Mouse (Mus musculus) heart, adult 18-20 months (tissue): ENCODE results near the gene Nfkbib. TPM values are rescaled to one million over a fixed set of nuclear protein-coding genes. Genes with fewer than 3 reads are reported as not detected.

Experiments
- DNase-seq, 2 experiments: peaks; one replicate each; pipeline ENCODE4 v3.0.0; 2021 to 2022; ENCODE audit warnings: mixed read lengths in 1 of 2
- total RNA-seq, 2 experiments: library from RNA; stranded (reverse); gene quantifications; 2 replicates each; pipeline ENCODE4 v1.2.3; 2021

The Nfkbib gene
- total RNA-seq, 2 experiments from 2014 or later = 25.8 to 26.8 TPM

GRCm38 (mm10) chr7:28801451-28801850, 34.1 kb upstream of the Nfkbib start:
- DNase-seq = no peak

DNA sequence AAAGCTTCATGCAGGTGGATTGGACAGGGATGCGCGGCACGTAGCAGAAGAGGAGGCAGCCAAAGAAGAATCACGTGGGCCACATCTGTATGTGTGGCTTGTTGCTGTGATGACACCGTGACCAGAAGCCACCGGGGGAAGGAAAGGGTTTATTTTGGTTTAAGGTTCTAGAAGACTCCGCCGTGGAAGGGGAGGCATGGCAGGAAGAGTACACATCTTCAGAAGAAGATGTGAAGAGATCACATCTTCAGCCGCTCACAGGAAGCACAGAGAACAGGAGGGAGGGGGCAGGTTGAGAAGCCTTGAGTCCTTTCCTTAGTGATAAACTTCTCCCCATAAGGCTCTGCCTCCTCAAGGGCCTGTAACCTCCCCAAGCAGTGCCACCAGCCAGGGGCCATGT, 32.7 kb upstream of the Nfkbib start:
- no peak for DNase-seq

DNA sequence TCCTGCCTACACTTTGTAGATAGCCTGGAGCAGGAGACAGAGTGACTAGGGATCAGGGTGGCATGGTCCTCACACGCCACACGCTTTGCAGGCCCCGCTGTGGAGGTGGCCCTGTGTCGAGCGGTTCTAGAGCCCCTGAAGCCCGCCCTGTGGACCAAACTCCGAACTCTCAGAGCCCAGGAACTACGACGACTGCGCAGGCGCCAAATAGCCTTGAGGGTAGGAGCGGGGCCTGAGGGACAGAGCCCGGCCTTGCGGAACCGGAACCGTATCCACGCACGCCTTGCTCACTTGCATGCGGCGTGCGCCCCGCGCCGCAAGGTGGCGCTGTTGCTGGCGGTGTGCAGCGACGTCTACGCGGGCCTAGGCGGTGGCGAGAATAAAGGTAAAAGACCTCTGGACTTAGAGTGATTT, 29.3 kb upstream of the Nfkbib start:
- DNase-seq = peak; percentile 88 to 91

GRCm38 (mm10) chr7:28795832-28796231, 28.5 kb upstream of the Nfkbib start:
- DNase-seq = peak; percentile 47 to 60

GRCm38 (mm10) chr7:28794496-28794895, 27.2 kb upstream of the Nfkbib start:
- DNase-seq = no peak

DNA sequence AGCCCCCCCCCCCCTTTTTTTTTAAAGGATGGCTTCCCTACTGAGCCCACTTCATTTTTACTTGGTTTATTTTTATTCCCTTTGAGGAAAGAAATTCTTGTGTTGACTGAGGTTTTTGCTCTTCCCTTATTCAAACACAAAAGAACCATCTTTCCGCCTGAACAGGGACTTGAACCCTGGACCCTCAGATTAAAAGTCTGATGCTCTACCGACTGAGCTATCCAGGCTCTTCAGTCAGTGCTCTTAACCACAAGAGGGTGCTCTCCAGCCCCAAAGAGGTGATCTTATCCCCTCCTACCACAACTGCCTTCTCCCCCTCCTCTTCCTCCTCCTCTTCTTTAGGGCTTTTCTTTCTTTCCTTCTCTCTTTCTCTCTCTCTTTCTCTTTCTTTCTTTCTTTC, 26.5 kb upstream of the Nfkbib start:
- DNase-seq = peak in 1 of 2 experiments; percentile 54

DNA sequence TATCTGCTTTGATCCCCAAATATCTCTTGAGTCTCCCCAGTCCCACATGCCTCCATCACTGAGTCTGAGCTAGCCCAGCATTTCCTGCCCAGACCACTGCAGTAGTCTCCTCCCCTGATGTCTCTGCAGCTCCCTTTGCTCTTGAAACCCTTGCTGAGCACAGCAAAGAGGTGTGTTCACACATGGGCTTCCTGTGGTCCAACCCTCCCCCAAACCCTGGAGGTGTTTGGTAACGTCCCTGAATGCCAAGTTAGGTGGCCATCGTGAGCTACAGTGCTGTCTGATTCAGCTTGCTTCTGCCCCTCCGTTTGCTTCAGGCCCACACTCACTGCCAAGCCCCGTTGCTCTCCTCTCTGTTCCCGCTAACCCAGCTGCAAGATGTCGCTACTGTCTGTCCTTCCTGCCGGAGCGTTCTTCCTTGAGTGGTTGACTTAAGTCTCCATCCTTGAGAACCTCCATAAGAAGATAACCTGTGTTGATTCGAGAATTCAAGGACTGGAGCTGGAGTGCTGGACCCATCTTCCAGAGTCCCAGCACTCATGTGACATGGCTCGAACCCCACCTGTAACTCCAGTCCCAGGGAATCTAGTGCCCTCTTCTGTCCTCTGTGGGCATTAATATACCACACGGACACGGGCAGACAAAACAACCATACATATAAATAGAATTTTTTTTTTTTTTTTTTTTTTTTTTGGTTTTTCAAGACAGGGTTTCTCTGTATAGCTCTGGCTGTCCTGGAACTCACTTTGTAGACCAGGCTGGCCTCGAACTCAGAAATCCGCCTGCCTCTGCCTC, 25.3 kb upstream of the Nfkbib start:
- DNase-seq = no peak

GRCm38 (mm10) chr7:28791706-28792105, 24.4 kb upstream of the Nfkbib start:
- DNase-seq = no peak

DNA sequence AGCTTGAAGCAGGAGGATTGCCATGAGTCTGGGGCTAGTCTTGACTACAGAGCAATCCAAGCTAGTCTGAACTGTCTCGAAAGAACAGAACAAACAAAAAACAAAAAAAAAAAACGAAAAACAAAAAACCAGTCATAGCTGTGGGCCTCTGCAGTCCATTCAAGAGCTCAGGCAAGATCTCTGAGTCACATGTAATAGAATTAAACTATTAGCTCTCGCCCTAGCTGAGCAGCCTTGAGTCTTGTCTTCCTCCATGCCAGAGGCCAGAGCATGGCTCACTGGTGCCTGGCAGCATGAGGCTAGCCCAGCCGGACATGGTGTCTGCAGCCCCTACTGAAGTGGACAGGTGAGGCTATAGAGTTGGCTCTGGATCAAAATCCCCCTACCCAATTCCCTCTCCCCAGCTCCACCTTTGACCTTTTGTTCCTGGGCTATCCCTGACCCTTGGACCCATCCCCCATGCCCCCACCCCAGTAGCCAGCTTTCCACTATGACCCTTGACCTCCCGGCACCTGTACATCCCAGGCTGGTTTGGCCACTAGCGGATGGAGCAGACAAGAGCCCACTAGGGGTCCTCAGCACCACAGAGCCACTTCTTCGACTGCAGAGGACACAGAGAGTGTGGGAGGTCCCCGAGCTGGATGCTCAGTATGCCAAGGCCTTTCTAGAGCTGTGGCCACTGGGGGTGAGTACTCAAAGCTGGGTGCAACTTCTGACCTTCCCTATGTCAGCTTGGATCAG, 22.9 kb upstream of the Nfkbib start:
- no peak for DNase-seq

DNA sequence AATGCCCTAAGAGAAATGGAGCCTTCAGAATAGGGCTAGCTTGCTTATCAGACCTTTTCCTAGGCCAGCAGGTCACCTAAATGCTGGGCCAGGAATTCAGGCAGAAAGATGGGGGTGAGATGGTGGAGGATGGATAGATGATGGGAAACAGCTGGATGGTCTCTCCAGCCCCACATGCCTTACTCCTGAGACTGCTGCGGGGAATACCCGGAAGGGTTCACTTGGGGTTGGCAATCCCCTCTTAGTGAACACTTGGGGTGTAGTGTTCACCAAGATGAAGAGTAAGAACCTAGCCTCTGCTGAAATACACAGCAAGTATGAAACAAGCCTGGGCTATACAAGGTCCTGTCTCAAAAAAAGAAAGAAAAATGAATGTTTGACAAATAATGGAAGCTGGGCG, 21.9 kb upstream of the Nfkbib start:
- no peak for DNase-seq

GRCm38 (mm10) chr7:28788307-28789195, 21.2 kb upstream of the Nfkbib start, which contains the start of gene Rinl:
Gene Rinl (plus strand): TSS chr7:28788969.
- DNase-seq = peak in 1 of 2 experiments; percentile 59

- DNase-seq = no peak
These were observed 20.6 kb upstream of the Nfkbib start for GRCm38 (mm10) chr7:28787884-28788283.

DNA sequence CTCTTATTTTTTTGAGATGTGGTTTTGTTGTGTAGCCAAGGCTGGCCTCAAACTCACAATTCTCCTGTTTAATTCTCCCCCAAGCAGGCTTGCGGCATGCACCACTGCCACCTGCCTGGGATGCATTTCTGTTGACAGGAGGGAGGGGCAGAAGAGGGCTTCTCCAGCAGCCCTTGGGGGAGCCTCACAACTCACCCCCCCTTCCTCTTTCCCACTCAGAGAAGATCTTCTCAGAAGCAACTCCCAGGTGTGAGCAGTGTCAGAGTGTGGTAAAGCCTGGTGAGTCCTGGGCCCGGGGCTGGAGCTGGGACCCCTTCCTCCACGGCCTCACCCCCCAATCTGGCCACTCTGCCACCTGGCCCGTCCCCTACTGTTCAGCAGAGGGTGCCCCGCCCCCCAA, 17.8 kb upstream of the Nfkbib start:
- DNase-seq = no peak

DNA sequence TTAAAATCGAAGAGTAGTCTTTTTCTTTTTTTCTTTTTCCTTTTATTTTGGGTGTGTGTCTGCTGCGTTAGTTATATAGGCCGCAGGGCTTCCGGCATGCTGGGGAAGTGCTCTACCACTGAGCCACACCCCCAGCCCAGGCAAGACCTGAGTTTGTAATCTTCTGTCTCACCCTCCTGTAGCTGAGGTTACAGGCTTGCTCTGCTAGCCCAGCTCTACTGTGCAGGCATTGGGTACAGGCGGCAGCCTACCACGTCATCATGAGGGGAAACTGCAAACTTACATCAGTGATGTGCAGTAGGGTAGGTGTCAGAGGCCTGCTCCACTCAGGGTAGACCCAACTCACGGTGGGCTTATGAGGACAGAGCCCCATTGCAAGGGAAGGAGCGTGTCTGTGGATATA, 13.9 kb upstream of the Nfkbib start:
- DNase-seq = peak in 1 of 2 experiments; percentile 35

GRCm38 (mm10) chr7:28780857-28781256, 13.5 kb upstream of the Nfkbib start:
- DNase-seq = peak in 1 of 2 experiments; percentile 66

DNA sequence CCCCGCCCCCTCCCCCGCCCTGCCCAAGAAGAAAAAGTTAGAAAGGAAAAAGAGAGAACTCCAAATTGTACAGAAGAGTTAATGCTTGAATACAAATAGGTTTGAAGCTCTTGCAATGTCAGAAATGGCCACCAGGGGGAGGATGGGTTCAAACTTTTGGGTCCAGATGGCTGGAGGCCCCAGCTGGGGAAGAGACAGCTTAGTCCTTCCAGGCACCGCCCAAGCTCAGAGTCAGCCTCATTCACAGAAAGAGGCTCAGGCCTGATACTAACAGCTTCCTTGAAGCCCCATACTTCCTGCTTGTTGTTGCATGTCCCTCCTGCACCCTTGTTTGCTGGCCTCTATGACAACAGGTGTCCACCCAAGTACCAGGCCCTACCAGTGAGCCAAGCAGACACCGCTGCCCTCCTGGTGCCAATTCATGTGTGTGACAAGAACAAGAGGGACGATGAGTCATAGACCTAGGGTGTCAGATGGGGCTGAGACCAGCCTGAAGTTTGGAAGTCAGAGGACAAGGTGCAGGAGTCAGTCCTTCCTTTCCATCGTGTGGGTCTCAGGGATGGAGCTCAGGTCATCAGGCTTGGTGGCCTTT, 12.9 kb upstream of the Nfkbib start:
- peak; percentile 91 to 97 for DNase-seq

DNA sequence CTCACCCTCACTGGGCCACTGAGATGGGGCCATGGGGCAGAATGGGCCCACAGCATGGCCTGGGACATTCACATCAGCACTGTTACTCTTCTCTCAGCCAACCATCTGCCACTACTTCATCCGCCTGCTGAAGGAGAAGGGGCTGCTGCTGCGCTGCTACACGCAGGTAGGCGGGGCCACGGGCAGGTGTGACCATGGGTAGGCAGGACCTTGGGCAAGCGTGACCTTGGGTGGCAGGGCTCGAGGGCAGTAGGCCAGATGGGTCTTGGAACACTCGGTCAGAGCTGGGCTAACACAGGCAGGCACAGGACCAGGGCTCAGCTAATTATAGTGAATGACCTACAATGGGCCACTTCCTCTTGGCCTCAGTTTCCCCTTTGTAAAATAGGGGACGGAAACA, 11.5 kb upstream of the Nfkbib start:
- DNase-seq = peak in 1 of 2 experiments; percentile 38

GRCm38 (mm10) chr7:28775129-28775528, 7.8 kb upstream of the Nfkbib start:
- DNase-seq = no peak

- no peak for DNase-seq
These were observed 6.9 kb upstream of the Nfkbib start for GRCm38 (mm10) chr7:28774164-28774563.

DNA sequence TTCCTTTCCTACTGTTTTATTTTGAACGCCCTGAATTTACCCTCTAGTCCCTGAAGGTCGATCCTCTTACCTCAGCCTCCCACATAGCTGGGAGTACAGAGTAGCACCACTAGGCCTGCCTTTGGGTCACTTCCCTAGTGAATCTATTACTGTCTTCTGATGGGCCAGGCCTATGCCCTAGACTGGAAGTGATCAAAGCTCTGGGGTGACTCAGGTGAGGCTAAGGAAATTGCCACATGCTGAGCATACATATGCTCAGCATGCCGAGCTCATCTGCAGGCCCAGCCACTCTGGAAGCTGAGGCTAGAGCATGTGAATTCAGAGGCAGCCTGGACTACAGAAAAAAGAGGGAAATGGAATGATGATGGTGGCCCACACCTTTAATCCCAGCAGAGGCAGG, 5.9 kb upstream of the Nfkbib start:
- DNase-seq = no peak

GRCm38 (mm10) chr7:28771867-28772266, 4.6 kb upstream of the Nfkbib start:
- DNase-seq = no peak

DNA sequence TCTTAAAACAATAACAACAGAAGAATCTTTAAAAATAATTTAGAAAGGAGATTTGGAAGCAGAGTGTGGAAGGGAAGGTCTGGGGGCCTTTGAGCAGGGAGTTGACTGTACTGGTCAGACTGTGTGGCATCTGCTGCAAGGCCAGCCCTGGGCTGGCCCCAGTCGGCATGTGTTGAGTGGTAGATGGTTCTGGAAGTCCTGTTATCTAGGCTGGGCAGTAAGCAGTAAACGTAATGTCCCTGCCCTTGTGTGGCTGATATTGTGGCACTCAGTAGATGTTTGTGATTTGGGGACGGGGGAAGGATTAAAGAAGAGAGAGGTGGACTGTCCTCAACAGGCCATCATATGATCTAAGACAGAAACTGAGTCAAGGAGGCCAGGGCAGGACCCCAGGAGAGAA, 3.0 kb upstream of the Nfkbib start:
- DNase-seq = no peak
